Mouse (Mus musculus): Measurements from ENCODE around the gene Bsnd.

Bsnd gene

DNA sequence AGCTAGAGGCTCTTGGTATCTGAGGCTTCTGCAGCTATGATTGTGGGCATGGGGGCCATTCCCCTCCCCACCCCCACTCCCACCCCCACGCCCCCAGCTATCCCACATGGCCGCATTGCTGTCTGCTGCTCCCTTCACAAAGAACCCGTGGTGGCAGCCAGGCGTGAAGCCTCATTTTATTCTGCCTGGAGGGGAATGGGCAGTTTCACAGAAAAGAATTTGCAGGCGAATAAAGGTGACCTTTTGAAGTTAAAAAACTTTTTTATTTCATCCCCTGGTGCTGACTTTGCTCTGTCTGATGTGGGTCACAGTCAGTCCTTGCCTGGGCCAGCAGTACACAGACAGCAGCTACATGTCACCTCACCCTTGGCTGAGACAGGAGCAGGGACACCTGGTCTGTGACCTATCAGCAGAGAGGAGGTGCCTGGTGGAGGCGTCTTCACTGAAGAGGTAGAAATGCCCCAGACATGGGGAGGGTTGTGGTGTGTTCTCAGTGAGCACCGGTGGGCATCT, 8.8 kb downstream of the Bsnd start:
- no peak for DNase-seq (ENCODE audit: low read depth, low spot score)

DNA sequence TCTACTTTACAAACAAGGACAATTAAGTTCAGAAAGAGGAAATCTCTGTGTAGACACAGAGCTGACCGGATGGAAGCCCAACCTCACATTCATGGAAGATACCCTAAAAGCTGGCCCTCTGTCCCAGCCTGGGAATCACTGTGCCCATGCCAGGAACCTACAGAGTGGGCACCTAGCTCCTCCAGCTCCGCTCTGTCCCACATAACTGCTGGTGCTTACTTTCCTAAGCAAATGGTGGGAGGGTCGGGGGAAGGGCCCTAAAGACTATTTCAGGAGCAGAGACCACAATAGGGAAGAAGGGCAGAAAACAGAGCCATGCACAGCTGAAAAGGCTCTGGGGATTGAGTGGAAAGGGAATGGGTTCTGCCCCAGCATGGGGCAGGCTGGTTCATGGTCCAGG, 11.5 kb downstream of the Bsnd start:
- DNase-seq (ENCODE audit: low read depth, low spot score), result no peak

DNA sequence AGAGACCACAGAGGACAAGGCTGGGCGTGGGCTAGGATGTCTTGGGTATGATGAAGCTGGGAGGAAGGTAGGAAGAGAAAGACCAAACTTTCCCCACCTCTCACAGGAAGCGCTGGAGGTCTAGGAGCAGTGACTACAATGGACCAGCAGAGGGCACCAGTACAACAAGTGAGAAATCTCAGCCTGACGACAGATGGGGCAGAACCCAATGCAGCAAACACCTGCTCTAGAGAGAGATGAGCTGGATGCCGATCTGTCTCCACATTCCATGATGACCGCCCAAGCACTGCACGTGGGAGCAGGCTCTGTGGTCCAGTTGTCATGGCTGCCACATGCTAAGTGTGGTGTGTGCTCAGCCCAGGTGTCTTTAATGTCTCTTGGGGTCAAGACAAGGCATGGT, 17.8 kb downstream of the Bsnd start:
- DNase-seq (ENCODE audit: low read depth, low spot score), result peak; percentile 81

DNA sequence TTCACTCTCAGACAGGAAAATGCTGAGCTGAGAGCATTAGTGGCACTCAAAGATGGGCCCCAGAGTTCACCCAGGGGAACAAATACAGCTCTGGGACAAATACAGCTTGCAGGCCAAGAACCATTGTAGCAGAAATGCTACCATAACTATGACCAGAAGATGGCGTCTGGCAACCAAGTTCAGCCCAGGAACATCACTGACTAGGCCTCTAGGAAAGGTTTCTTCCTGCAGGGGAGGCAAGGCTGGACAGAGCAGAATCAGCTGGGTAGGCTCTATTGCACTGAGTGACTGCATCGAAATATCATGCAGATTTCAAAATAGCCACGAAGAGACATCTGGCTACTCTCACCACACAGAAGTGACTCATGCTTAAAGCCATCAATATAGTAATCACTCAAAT, 19.7 kb downstream of the Bsnd start:
- peak; percentile 70 for DNase-seq (ENCODE audit: low read depth, low spot score)

DNA sequence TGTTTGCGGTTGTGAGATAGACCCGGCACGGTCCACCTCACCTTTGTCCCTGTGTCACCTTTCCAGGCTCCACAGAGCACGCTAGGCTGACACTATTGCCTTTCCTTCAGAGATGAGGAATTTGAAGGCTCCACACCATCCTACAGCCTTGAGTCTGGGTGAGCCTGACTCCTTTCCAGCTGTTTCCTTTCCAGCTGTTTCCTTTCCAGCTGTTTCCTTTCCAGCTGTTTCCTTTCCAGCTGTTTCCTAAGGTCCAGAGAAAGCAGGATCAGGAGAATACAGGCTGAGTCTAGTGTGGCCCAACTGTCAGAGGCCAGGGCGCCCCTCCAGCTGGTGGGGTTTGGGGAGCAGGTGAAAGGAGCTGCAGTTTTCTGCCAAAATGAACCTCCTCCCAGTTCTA, 21.2 kb downstream of the Bsnd start:
- no peak for DNase-seq (ENCODE audit: low read depth, low spot score)

DNA sequence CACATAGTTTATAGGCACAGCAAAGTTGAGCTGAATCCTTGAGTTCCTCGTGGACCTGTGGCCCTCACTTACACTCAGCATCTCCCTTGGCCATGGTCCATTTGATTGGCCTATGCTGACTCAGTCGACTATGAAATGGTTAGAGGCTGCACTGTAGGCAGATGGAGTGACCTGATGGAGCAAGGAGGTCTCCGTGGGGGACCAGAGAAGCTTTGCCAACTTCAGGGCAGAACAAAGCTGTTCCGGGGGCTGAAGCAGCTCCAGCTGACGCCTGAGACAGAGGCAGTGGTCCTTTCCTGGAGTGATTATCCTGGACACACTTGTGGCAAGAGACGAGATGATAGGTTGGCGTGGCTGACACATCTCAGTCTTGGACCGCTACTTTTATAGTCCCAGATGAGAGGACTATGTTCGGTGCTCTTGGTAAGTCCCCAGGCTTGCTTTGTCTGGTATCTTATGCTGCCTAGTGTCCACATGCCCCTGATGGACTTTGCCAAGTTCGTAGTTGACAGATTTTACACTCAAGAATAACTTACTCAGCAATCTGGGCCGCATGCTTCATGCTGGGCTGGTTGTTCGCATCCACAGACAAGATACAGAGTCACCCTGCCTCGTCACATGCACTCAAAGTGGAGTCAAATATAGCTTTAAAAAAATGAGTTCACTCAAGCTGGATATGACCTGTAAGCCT, 24.5 kb downstream of the Bsnd start:
- DNase-seq (ENCODE audit: low read depth, low spot score), result no peak

DNA sequence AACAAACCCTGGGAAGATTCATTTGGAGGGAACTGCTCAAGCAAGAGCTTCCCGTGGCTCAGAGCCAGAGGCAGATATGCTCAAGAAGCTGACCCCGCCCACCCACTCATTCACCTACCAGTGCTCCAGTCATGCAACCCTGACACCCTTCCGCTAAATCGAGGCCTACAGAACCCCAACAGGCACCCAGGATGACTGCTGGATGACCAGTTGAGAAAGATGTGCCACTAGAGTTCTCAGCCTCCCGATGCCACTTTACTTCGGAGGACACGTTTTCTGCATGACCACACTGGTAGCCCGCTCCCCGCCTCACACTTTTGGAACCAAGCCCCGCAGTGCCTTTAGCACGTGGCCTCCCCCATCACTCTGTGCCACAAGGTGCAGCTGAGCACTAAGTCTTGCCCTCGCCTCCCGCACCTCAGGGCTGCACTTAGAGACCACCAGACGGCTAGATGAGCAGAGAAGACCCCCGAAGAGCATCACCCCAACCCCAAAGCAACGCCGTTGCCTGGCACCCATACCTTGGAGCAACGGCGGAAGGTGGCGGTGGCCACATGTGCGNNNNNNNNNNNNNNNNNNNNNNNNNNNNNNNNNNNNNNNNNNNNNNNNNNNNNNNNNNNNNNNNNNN, 28.8 kb downstream of the Bsnd start:
- DNase-seq (ENCODE audit: low read depth, low spot score), result no peak

DNA sequence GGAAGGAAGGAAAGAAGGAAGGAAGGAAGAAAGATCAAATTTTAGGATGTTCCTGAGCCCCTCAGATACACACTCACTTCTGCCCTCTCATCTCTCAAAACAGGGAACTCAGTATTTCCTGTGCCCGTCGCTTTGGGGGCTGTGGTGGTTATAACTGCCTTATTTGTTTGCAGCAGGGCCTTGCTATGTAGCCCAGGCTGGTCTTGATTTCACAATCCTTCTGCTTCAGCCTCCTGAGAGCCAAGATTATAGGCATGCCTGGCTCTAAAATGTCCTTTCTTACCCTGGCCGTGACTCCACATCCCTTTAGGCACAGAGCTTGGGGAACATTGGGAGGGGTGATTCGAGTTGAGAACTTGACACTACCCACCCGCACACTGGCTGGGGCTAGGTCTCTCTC, 29.6 kb downstream of the Bsnd start:
- DNase-seq (ENCODE audit: low read depth, low spot score), result no peak

DNA sequence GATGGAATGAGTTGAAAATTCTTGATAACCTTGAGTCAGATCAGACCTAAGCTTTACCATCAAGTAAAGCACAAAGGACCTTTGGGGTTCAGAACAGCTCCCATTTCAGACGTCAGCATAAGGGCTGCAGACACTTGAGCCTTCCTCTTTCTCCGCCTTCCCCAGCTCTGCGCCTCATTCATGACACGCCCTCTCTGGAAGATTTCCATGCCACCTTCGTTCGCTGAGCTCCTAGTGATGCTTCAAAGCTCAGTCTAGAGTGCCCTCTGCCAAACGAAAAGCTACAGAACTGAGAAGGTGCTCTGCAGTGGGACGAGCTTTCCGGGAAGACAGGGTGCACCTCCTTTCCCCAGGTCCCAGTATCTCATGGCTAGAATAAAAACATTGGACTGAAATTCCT, 30.1 kb downstream of the Bsnd start:
- DNase-seq (ENCODE audit: low read depth, low spot score), result no peak

DNA sequence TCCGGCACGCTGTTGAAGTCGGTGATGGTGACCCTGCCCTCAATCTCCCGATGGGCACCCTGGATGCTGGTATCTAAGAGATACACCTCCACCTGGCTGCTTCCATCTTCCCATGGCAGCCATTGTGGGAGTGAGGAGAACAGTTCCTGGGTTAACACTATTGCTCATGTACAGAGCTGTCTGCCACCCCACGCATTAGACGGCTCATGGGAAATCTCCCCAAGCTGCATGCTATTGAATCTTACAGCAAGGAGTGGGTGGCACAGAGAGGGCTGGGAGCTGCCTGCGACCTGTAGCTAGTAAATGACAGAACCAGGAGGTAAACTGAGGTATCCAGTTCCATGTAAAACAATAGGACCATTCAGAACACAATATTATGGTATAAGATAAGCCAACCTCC, 37.5 kb downstream of the Bsnd start:
- DNase-seq (ENCODE audit: low read depth, low spot score), result no peak

DNA sequence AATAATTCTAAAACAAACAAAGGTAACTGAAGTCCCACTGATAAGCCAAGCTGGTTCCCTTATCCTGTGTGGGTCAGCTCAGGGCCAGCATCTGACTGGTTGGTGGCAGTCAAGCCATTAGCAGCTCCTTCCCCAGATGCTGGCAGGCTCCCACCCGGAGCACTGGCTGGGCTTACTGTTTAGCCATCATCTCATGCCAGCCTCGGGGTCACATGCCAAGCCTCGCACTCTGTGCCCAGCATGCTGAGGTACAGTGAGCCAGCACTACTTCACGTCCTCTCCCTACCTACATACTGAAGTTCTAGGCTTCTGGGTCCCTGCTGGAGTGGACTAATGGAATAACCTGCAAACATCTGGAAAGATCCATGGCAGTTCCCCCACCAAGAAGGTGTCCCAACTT, 38.6 kb downstream of the Bsnd start:
- DNase-seq (ENCODE audit: low read depth, low spot score), result no peak

DNA sequence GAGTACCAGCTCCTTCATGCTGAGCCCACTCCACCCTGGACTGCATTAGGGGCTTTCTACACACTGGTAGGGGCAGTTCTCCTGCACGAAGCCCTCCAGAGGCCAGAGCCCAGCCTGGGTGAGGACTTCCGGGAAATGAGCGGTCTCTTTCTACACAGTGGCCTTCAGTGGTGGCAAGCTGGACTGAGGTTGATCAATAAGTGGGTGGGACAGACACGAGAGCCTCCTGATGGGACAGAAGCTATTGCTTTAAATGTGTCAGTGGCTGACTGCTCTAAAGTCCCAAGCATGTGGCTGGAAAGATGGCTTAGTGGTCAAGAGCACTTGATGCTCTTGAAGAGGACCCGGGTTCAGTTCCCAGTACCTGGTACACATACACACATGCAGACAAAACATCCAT, 39.0 kb downstream of the Bsnd start:
- no peak for DNase-seq (ENCODE audit: low read depth, low spot score)

DNA sequence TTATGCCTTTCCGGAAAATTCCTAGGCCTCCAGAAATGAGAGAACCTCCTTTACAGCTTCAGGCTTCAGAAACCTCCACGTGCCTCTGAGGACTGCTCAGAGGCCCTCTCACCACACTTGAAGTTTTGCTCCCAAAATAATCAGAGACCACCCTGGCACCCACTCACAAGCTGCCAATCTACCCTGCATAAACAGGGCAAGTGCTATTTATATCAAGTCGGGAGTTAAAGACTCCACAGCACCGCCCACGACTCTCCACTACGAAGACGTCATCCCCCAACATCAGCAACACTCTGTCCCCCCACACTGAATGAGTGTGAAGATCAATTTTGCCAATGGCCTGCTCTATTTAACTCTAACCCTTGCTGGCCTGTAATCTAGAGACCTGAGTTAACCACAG, 39.7 kb downstream of the Bsnd start:
- no peak for DNase-seq (ENCODE audit: low read depth, low spot score)

DNA sequence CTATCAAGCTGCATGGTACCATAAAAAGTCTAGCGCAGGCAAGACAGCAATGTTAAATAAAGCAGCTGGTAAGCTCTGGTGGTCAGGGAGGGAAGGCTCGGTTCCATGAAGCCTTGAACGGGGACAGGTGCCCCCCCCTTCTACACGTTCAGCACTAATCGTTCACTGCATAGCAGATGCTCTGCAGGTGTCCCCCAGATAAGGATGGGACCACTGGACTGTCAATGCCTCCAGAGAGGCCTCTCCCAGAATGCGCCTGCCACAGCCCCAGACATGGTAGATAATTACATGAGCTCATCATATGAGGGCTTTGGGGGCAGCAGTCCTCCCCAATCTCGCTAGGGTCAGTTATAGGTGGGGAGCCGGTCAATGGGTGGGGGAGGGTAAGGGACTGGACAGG, 42.8 kb downstream of the Bsnd start:
- no peak for DNase-seq (ENCODE audit: low read depth, low spot score)

DNA sequence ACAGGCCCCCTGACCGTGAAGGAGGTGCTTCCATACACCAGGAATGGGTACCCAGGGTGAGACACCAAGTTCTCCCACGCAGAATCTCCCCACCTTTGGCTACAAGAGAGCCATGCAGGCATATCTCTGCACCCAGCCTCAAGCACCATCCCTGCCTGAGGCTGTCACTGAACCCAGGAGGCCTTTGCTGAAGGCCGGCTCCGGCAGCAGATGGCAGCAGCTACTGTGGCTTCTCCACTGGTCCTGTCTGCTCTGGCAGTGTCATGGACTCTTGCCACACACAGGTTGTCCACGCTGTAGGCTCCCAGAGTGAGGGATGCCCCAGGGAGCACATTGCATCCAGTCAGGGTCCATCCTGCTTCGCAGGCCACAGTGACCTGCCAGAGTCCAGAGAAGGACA, 48.9 kb downstream of the Bsnd start:
- no peak for DNase-seq (ENCODE audit: low read depth, low spot score)

DNA sequence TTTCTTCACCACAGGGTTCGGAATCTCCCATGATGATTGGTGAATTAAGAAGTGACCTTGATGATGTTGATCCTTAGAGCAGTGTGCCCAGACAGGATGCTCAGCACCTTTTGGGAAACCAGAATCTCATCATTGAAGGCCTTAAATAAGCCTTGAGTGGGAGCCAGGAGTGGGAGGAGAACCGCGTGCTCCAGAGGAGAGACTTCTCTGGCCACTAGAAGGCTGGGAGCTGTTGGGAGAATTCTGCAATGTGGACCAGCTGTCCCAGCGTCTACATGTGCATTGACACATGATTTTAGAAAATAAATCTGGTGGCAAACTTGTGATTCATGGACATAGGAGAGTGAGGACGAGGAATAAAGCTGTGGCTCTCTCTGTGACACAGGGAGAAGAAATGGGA, 53.3 kb downstream of the Bsnd start:
- no peak for DNase-seq (ENCODE audit: low read depth, low spot score)

DNA sequence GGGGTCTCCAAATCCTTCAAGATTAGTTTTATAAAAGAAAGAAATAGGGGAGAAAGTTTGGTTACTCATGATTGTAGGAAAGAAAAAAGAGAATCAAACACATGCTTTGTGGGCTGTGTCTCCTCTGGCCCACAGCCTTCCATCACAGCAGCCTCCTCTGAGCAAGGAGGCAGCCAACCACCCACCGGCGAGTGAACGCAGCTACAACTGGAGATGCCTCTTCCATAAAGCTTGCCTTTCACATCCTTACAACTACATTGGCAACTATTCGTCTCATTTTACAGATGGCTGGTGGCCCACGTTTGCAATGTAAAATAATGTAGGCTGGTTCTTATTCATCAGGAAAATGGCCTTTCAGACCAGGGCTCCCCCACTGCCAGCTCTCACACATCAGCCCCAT, 54.9 kb downstream of the Bsnd start:
- no peak for DNase-seq (ENCODE audit: low read depth, low spot score)

DNA sequence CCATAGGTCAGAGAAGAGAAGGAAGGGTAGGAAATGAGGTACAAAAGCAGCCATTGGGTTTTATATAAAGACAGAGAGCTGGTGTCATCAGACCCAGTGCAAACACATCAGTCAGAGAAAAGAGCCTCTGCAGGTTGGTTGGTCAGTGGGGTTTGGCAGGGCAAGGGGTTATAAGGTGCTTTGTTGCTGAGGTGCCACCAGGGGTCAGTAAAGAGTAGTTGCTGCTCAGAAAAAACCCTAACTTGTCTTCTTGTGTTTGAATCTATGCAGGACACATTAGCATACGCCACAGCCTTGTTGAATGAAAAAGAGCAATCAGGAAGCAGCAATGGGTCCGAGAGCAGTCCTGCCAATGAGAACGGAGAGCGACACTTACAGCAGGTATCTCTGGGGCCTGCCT, 55.6 kb downstream of the Bsnd start:
- peak; percentile 67 for DNase-seq (ENCODE audit: low read depth, low spot score)

DNA sequence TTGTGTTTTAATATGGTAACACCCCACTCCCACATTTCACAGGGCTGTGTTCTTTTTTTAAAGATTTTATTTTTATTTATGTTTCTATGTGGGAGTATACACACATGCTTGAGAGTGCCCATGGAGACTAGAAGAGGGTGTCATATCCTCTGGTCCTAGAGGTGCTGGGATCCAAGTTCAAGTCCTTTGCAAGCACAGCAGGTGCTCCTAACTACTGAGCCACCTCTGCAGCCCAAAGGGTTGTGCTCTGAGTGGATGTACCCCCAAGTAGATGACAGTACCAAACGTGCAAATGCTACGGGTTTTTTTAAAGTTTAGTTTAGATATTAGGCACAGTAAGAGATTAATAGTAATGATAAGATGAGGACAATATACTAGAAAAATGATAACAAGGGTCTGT, 56.7 kb downstream of the Bsnd start:
- DNase-seq (ENCODE audit: low read depth, low spot score), result no peak

All from CD4-positive, CD25-positive, alpha-beta regulatory T cell, adult 2 months (primary cell).